Mouse (Mus musculus) effector memory CD4-positive, alpha-beta T cell, adult 5 months (primary cell): ENCODE data around the gene Sppl2c. TPM values are rescaled to one million over a fixed set of nuclear protein-coding genes. Genes with fewer than 3 reads are reported as not detected.

ENCODE experiments used
- polyA plus RNA-seq: library from polyadenylated mRNA; unstranded; fragments of 100-300 nt; shearing (Covaris generic); gene quantifications from one replicate; pipeline ENCODE4 v1.2.1, GENCODE M21; 2017

Sppl2c gene
- not detected for polyA plus RNA-seq

DNA sequence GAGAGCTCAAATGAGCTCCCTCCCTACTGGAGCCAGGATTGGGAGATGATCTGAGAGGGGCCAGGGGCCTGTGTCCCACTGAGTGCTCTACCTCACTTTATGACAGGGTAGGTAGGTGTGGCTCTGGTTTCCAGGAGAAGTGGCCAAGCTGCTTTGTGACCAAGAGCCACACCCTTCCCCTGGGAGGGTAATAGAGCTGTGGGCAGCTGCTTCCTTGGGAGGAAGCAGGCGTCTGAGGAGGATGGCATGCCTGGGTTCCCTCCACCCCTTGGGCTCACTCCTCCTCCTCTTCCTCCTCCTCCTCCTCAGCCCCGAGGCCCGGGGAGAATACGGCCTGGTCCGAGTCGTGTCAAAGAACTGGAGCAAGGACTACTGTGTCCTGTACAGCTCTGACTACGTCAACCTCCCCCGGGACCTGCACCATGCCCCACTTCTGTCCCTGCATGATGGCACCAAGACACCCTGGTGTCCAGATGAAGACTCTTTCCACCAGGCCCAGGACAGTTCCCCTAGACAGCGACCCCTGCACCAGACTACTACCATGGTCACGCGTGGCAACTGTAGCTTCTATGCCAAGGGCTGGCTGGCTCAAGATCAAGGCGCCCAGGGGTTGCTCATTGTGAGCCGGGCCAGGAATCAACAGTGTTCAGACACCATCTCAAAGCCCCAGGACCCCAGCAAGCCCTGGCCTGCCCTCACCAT lies at the start of gene Sppl2c:
Sppl2c (plus strand) TSS at position 193 of the 702 bp plus-strand sequence.

DNA sequence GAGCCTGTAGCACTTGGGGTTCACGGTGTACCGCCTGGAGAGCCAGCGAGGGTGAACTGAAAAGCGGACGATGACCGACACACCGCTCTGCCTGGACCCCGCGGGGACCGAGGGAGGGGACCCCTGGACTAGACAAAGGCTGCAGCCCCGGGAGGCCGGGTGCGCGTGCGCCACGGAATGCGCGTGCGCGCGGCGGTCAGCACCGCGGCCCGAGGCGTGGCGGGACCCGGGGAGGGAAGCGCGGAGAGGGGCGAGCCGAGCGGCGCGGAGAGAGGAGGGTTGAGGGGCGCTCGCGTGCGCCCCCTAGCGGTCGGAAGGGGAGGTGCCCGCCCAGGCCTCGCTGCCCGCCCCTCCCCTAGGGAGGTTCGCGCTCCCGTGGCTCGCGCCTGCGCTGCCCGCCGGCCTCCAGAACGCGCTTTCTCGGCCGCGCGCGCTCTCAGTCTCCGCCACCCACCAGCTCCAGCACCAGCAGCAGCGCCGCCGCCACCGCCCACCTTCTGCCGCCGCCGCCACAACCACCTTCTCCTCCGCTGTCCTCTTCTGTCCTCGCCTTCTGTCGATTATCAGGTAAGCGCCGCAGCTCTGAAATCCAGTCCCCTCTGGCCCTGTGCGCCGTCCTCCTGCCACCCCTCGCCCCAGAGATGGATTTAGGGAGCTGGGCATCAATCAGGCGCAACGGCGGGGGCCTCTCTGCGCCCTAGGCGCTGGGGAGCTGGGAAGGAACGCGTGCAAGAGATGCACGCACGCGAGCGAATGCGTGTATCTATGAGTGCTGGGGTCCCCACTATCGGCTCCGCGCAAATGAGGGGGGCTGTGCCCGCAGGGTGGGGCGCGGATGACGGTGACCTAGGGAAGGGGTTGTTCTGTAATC lies 45.1 kb downstream of the Sppl2c start, which contains the start of gene Mapt:
Mapt (plus strand) TSS at position 350 of the 871 bp plus-strand sequence.

Other genes starting within 250 kb of the Sppl2c start
- gene Nsf, start 232.3 kb upstream of the Sppl2c start, polyA plus RNA-seq, result 66.2 TPM
- 19.1 TPM for gene Arf2, start 219.6 kb upstream of the Sppl2c start, polyA plus RNA-seq
- gene Crhr1, start 53.5 kb upstream of the Sppl2c start, polyA plus RNA-seq, result not detected
- 0.32 TPM for gene Mapt, start 45.1 kb downstream of the Sppl2c start, polyA plus RNA-seq